Mouse (Mus musculus) adrenal gland, postnatal 36 days (tissue): Measurements from ENCODE around the gene Chmp1a. TPM values are rescaled to one million over a fixed set of nuclear protein-coding genes. Genes with fewer than 3 reads are reported as not detected.

Source experiments
- DNase-seq, 2 experiments: peaks; one replicate each; pipeline ENCODE4 v3.0.0; 2021; ENCODE audit warnings: mixed read lengths in 1 of 2
- long read RNA-seq, 2 experiments: library from polyadenylated mRNA; stranded (forward); transcript quantifications; one replicate each; pipeline ENCODE4 v2.0.0; 2021; ENCODE audit warnings: borderline sequencing depth in 2 of 2
- total RNA-seq, 2 experiments: library from RNA; stranded (reverse); gene quantifications; 2 replicates each; pipeline ENCODE4 v1.2.3; 2021

Gene Chmp1a
- 100 to 1,000 TPM in 1 of 2 experiments, 10 to 100 TPM in 1; 77.5 to 108 TPM for total RNA-seq
- long read RNA-seq, experiment 1, transcript Chmp1a-201 (7 exons, 2,140 nt) = major isoform, 10 of 331 reads
- long read RNA-seq, experiment 1, partial matches to known transcripts = 6 of 331 reads
- long read RNA-seq, experiment 1, other reads (novel, unspliced or antisense) = 312 of 331 reads
- long read RNA-seq, experiment 2, partial matches to known transcripts = 1 of 79 reads
- long read RNA-seq, experiment 2, other reads (novel, unspliced or antisense) = 76 of 79 reads

DNA sequence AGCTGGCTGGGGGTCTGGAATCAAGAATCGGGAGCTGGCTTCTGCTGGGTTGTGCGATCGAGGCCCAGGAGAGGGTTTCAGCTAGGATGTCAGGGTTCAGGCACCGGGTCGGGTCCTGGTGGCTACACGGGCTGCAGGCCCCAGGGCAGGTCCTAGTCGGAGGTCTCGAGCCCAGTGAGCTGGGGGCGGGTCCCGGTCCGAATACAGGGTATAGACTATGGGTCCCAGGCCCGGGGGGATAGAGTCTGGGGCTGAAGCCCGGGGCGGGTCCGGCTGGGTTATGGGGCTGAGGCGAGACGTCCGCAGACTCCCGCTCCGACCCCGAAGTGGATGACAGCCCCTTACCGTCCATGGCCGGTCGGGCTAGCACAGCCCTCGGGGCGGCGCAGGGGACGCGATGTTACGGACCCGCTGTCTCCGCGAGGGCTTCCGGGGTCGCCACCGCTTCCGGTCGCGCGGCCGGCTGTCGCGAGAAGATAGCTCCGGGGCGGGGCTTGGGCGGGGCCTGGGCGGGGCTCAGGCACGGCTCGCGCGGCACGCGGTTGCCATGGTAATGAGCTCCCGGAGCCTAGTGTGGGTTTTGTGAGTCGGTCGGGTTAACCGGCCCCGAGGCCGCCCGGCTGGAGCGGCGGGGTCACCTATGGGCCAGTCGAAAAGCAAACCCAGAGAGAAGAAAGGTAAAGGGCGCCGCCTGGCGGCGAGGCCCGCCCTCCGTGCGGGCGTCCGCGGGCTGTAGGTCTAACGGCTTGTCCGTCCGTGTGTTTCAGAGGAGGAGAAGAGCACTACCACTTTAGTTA, at the start of gene Chmp1a, which contains the start of gene Spata33:
Chmp1a (minus strand) TSS at position 443 of the 797 bp plus-strand sequence.
Spata33 (plus strand) TSS at position 512 of the 797 bp plus-strand sequence.
- peak; percentile 95 to 96 for DNase-seq

DNA sequence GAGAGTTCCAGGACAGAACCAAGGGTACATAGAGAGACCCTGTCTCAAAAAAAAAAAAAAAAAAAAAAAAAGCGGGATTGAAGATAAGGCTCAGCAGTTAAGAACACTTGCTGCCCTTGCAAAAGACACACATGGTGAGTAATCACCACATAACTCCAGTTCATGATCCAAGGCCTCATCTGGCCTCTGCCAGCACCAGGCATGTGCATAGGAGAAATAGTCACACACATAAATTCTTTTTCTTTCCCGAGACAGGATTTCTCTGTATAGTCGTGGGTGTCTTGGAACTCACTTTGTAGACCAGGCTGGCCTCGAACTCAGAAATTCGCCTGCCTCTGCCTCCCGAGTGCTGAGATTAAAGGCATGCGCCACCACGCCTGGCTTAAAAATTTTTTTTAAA, 45.0 kb upstream of the Chmp1a start:
- DNase-seq = peak in 1 of 2 experiments; percentile 59

DNA sequence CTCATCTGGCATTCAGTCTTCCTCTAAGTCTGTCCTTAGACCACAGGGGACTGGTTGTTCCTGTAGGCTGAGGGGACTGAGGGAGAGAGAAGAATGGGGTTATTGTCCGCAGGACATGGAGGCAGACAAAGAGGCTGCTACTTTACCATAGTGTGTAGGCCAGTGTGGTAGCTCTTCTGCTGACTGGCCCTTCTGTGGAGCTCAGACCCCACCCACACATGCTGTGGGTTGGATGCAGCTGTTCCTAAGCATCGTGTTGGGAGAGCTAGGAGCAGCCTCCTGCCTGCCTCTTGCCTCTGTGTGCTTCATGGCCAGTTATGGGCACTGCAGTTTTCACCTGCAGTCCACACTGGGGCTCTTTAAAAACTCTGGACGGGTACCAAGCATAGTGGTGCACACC, 44.6 kb upstream of the Chmp1a start:
- DNase-seq = no peak

DNA sequence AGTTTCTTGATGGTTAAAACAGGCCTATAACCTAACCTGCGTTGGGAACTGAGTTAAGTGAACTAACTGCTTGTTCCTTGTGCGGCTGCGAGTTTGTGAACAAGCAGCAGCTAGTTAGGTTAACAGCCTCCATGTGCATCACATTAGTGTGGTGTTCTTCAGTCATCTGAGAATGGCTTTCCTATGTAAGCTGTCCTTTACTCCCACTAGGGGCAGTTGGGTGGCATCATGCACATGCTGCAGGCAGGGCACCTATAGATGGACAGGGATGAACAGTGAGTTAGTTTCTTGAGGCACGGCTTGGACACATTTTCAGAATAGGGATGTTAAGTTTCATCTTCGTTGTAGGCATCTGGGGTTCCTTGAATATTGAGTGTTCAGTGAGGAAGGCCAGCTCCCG, 42.6 kb upstream of the Chmp1a start:
- DNase-seq = no peak

DNA sequence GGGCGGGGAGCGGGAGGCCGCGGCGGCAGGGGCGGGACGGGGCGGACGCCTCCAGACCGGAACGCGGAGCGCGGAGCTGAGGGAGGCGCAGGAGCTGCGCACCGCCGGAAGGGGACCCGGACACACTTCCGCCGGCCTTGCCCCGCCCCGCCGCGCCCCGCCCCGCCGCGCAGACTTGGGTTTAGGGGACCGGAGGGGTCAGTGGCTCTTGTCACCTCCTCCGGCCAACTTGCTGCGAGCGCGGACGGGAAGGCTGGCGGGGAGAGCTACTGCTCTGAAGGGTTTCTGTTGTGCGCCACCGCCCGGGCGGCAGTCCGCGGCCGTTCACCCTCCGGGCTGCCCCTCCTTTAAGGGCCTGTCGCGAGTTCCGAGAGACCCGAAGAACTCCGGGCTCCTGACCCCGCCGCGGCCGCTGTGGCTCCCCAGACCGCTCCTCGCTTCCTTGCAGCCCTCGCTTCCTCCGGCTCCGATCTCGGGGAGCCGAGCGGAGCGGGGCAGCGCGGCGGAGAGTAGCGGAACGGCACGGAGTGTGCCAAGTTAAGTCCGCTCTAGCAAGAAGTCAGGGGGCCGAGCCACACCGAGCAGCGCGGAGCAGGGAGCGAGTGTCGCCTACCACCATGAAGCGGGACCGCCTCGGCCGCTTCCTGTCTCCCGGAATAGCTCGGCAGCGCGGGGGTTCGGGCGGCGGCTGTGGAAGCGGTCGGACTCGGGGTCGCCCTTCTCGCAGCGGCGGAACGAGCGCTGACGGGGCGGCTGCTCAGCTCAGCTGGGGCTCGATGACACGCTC, 41.7 kb upstream of the Chmp1a start, which contains the start of the genes Zfp276 and Vps9d1:
Zfp276 (plus strand) TSS at position 97 of the 787 bp plus-strand sequence.
Vps9d1 (minus strand) TSS at position 250 of the 787 bp plus-strand sequence.
- peak; percentile 92 to 94 for DNase-seq

DNA sequence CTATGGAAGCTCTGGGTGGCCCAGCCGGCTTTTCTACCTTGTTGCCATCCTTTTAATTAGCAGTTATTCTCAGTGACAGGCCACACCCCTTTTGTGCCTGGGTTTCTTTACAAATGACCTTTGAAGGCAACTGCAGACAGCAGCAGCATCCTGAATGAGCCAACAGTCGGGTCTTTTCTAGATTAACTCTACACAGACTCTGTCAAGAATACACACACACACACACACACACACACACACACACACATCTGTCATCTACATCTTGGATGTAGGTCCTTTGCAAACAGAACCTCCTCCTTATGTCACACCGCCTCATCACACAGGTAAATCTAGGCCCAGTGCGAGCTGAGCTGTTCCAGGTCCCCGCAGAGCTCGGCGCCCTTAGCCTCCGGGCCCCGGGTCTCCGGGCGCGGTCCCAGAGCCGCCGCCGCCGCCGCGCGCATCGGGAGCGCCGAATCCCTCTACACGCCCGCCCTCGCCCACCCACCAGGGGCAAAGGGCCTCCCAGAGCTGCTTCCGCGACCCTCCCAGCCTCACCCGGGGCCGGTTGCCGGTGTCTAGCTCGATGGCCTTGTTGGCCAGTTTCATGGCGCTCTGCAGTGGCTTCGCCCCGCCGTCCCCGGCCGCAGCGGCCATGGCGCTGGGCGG, 41.0 kb upstream of the Chmp1a start:
- DNase-seq = no peak

DNA sequence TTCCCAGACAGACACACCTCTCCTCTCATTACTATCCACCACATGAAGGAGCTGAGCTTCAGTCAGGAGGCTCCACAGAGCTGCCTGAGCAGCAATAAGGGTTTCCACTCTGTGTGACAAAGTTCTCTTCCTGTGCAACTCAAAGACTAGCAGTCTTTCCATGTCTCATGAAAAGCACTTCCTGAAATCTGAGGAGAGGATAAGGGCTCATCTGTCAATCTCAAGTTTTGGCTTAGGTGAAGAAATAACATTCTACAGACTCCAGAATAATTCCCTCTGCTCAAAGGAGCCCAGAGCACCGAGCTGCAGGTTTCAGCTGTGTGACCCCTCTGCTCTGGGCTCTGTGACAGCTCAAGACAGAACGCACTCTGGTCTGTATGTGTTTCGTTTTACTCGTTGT, 40.4 kb upstream of the Chmp1a start:
- no peak for DNase-seq

DNA sequence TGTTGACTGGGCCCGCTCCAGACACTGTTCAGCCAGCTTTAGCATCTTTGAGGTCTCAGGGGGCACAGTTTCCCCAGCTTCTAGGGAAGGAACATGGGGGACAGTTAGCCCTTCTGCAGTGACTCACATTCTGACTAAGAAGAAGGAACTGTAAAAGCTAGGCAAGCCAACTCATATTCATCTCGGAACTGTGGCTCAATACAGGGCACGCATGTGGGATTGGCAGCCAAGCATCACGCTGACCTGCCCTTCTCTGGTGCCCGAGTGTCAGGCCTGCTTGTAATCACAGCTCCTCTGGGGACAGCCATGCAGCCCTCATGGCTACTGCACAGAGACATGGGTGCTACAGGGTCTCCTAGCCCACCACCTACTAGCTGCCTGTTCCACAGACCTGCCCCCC, 38.4 kb upstream of the Chmp1a start:
- DNase-seq = no peak

DNA sequence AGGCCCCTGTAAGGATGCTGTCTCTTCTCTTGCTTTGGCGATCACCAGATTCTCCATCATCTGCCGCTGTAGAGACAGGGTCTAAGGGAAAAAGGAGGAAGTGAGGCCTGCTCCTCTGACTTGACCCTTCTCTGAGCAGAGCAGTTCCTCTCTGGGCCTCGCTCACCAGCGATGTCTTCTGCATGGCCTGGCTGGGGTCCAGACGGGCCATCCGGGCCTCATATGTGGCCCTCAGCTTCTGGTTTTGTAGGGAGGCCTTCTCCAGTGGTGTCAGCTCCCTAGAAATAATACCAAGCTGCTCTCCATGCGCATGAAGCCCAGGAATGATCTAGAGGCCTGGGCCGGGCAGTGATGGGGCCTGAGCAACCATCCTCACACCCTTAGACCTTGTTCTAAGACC, 36.0 kb upstream of the Chmp1a start:
- no peak for DNase-seq

DNA sequence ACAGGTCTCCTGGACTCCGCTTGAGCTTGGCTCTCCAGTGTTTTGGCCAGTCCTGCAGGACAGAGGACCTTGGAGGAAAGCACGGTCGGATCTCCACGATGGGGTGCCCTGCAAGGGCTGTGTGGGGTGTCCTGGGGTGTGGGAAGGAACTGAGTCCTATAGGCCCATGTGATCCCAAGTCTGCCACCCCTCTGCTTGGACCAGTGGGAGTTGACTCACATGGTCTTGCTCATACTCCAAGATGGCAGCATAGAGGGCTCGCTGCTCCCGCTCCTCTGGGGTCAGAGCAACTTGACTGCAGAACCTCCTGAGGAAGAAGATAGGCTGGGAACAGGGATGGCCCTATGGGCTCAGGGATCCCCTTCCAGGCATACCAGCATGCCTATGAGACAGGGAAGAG, 35.2 kb upstream of the Chmp1a start:
- no peak for DNase-seq

DNA sequence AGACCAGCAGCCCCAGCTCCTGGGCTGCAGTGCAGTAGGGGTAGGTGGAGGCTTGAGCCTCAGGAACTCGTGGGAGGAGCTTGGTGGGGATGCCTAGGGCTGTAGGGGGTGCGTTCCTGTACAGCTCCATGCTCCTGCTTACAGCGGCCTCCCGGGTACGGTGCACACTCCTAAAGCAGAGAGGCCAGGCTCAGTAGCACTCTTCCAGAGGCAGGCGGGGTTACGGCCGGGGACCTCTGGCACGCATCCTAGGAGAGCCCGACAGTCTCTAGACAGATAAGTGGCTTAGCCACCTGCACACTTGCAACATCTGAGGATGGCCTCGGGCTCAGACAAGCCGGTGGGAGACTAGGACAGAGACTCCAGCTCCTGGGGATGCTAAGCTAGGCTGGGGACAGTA, 33.0 kb upstream of the Chmp1a start:
- DNase-seq = no peak

DNA sequence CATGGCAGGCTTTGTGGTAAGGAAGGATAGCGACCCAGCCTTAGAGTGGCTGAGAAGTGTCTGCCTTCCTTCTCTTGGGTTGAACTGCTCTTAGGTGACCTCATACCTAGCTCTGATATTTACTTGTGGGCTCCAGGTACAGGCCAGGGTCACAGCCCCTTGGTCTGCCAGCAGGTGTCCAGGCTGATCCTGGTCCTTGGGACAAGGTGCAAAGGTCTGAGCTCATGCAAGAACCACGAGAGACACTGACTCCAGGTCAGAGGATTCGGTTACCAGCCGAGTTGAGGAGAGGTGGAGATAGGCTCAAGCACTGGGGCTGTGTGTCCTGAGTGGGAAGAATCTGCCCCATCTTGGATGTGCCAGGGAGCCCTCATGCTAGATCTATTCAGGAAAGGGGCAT, 31.8 kb upstream of the Chmp1a start:
- no peak for DNase-seq

DNA sequence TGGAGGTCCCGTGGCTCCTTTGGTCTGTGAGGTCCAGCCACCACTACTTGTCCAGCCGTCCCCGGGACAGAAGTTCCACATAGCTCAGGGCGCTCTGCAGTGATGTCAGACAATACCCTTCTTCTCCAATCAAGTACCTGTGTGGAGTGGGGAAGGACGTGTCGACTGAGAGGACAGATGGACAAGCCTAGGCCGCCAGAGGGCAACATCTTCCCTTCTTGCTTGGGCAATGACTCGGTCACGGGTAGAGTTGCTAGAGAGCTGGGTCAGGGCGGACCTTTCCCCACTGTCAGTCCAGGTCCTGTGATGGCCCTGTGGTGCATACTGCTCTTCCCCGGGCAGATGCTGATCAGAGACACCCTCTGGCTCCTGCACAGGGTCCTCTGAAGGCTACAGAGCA, 30.5 kb upstream of the Chmp1a start:
- peak in 1 of 2 experiments; percentile 34 for DNase-seq

DNA sequence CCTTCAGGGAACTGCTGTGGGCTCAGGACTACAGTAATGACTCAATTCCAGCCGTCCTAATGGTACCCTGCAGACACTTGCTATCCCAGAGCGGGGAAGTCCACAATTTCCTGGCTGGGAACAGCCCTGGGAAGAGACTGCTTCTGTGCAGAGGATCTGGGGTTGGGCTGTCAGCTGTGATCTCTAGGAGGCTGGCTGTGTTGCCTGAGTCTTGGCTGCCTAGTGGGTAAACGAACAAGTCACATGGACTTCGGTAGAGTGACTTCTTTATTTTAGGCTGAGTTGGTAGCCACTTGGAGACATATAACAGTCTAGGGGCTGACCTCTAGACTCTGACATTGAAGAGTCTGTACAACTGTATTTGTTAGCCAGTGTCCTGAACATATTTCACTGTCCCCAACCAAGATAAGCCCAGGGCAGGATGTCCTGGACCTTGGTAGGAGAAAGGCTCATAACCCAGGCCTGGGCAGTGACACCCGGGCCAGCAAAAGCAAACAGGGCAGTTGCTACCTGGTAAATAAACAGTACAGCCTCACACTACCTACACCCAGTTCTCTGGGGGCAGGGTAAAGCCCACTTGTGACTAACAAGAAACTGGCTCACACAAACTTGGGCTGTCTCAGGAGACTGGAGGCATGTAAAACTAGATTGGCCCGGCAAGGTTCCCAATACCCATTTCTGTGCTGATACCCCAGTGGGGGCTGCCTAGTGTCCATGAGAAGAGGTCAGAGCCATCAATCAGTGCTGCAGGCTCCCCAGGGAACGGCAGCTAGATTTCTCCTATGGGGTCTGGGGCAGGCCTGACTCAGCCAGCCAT, 29.8 kb upstream of the Chmp1a start:
- no peak for DNase-seq

DNA sequence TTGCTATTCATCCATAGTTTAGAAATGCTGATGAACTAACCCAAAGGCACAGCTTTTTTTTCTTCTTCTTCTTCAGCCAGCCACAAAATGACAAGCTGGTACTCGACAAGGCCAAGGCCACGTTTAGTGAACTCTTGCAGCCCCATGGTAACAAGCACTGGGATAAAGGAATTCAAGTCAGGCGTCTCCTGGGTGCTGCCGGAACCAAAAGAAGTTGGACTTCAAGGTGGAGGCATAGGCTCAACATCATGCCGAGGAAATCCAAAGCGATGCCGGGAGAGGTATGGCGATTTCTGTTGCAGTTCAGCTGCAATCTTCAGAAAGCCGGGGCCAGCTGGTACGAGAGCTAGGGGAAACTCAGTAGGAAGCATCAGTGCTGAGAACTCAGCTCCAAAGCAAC, 26.8 kb upstream of the Chmp1a start:
- DNase-seq = peak; percentile 57 to 63

DNA sequence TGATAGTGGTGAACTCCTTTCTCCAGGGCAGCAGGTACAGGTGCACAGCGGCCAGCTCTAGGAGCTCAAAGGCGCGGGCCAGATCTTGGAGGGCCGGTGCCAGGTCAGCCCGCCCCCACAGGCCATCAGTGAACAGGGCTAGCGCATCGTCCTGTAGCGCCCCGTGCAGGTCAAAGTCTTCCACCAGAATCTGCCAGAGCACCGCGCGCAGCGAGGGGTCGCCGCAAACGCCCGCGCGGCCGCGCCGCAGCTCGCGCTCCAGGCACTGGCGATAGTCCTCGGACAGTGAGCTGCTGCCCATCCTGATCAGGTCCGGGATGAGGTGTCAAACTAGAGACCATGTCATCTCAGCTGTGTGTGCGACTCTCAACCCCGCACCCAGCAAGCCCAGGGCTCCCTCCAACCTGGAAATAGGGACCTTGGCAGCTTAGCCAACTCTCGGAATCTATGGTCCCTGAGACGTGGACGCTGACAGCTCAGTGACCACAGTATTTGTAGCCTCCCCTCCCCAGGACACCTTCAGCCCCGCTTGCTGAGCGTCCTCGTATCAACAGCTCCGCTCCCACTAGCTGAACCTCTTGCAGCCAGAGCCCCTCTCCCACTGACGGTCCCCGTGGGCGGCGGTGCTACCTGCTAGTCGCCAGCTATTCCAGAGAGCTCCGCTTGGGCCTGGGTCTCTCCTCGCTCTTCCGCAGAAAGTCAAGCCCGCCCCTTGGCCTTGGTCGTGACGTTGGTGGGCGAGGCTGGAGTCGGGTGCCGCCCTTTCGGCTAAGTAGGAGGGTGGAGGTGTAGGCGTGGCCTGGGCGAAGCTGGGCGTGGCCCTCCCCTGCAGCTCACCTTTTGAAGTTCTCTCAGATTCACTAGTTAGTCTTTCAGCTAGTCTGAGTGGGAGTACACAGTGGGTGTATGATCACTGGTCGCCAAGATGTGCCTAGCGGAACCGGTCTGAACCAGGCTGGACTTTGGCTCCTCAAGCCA, 23.2 kb upstream of the Chmp1a start, which contains the start of gene Spata2l:
Spata2l (minus strand) TSS at position 714 of the 978 bp plus-strand sequence.
- DNase-seq = peak; percentile 94 to 95

DNA sequence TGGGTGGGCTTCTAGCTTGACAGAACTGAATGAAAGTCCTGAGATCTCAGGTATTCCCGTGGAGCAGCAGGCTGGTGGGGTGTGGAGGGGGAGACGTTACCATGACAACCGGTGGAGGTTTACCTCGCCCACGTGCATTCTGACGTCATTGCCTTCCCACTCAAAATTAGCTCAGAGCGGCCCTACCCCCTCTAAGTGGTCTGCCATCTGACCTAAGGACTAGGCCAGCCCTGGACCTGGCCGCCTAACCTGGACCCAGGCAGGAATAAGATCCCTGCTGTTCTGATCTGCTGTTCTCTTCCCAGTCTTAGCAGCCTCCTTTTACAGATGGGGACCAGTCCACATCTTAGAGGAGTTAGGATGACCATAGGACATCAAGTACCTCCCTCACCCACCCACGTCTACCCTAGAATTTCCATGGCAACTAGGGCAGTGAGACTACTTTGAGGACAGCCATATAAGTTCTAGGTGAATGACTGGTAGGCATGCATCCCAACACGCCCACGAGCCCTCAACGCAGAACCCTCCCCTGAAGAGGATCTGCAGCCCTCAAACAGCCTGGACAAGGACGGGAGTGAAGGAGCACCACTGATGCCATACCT, 22.5 kb upstream of the Chmp1a start:
- no peak for DNase-seq

DNA sequence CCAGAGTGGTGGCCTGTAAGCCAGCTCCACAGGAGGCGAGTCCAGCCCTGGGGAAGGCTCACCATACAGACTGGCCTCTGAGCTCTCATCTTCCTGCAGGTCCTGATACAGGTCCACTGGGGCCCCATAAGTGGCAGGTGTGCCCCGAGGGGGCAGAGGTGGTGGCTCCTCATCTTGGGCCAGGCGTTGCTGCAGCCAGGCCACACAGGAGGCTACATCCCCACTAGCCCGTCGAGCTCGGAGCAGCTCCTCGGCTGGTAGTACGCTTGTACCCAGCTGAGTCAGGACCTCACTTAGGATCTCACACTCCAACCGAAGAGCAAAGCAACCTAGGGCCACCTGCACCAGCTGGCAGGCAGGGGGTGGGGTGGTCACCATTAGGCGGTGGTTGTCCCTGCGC, 21.2 kb upstream of the Chmp1a start:
- DNase-seq = no peak

DNA sequence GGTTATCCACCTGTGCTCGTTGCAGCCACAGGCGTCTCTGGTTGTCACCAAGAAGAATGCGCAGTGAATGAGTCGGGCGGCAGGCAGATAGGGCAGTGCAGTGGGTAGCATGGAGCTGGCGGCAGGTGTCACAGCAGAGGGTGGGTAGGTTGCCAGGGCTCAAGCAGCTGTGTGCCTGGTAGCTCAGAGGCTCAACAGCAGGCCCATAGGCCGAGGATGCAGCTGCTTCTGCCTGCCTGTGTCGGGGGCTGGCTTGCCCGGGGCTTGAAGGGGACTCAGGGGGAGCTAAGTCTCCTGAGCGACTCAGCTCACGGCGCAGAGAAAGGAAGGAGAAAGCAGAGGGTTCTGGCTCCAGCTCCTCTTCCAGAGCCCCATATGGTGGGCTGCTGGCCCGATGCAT, 20.7 kb upstream of the Chmp1a start:
- no peak for DNase-seq
